Mouse (Mus musculus): Measurements from ENCODE around the gene Gm18336.
"Not testable (repeated sequence)": the region's sequence is repeated elsewhere in the genome, so short reads cannot be mapped to it uniquely, and the experiment has no call there.

Gene Gm18336

DNA sequence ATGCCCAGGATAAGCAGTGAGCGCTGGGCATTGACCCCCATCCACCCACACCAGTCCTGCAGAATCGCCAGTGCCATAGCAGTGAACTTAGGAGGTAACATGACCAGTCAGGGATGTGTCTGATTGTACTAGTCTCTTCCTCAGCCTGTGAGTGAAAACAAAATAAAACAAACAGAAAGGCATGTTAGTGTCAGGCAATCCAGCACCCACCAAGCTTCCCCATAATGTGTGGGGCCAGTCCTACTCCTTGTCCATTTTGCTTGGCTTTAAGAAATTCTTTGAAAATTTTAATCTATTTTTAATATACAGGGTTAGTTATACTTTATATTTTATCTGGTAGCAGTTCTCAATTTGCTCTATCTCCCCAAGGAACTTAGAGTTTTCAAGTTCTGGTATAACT is at the start of gene Gm18336:
Gm18336 (minus strand) TSS at position 101 of the 400 bp plus-strand sequence.
- not testable (repeated sequence) for DNase-seq

DNA sequence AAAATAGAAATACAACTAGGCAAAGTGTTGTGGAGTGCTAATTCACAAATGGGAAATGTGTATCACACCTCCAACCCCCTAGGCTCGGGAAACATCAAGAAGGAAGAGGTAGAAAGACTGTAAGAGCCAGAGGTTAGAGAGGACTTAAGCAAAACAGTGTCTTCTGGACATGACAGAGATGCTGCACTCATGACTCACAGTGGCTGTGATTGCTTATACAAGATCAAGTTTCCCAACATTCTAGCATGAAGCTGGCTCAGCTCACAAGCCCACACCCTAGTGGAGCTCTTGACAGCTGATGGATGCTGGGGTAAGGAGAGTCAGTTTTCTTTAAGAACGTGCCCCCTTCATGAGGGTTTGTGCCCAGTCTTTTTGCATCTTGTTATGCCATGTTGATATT is 42.9 kb upstream of the Gm18336 start:
- DNase-seq, result no peak

DNA sequence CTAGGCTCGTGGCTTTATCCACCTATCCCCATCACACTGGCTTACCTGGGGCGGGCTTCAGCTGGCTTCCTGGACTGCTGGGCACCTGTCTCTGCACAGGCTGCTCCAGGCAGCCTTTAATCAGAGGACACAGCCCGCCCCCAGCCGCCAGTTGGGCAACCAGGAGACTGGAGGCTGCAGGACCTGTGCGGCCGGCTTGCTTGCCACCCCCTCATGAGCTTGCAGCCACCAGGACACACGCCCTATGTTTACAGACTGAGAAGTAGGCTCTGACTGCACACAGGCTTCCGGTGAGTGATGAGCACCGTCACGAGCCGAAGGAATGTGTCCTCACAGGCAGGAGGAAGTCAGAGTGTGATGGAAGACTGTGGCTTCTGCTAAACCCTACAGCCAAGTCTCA is 36.7 kb upstream of the Gm18336 start, which contains the start of gene Trex2:
Trex2 (minus strand) TSS at position 93 of the 400 bp plus-strand sequence.
- DNase-seq, result no peak

DNA sequence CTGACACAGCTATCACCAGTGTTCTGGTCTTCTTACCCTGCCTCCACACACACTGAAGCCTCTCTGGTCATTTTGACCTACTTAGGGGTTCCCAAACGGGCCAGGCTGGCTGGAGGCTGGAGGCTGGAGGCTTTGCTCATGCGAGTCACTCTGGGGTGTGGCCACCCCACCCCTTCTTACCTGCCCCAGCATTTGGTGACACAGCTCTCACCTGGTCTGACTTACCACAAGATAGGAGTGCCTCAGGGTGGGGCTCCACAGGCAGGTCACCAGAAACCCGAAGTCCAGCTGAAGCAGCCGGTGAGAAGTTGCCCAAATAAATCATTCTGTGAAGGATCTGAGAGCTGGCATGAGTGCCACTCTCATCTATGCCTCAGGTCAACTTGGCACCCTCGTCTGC is 34.3 kb upstream of the Gm18336 start:
- no peak for DNase-seq

DNA sequence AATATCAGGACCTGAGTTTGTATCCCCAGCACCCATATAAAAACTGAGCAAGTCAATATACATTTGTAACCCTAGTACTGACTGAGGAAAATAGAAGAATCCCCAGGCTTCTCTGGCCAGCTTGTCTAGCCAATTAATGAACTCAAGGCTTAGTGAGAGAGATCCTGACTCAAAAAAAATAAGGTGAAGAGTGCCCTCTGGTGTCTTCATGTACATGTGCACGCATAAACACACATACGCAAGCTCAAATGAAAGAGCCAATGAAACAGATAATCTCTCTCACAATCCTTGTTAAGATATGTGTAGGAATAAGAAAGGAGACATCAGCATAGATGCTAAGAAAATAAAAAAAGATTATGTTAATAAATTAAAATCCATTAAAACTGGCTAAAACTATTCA is 31.5 kb upstream of the Gm18336 start:
- DNase-seq, result no peak

DNA sequence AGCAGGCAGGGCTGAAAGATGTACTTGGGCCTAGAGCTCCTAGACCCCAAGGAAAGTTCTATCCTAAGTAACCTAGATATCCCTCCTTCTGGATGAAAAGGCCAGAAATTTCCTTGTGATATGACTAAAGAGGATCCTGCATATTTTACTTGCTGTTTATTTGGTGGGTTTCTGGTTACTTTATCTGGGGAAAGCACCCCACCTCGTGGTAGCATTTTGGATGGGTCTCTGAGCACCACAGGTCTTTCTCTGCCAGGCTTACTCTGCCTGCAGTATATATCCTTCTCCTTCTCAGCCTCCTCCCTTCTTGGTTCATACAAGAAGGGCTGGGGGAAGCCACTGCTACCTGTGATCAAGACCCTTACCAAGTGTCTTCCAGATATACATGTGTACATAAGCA is 14.2 kb upstream of the Gm18336 start:
- DNase-seq, result no peak

DNA sequence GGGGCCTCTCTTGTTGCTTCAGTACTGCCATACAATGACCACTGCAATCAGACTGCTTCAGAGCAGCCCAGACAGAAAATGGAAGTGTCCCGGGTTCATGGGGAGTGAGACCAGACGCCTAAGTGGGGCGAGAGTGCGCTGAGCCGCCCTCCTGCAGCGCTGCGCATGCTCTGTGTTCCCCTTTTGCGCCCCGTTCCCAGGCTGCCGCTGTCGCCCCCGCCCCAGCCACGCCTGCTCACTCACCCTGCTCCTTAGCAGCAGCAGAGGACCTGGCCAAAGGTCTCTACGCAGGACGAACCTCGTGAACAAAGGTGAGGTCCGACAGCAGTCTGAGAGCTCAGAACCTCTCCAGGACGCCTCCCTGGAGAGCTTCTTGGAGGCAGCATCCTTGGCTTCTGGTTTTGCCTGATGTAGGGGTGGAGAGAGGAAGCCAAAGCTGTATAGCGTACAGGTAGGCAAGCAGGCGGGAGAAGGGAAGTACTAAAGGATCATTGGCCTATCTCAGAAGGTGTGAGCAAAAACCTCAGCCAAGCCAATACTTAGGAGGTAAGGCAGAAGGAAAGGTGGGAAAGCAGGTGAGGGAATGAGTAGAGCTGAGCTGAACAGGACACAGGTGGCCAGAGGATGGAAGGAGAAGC is 12.5 kb upstream of the Gm18336 start, which contains the start of gene Zfp92:
Zfp92 (plus strand) TSS at position 217 of the 638 bp plus-strand sequence.
- DNase-seq, result no peak

DNA sequence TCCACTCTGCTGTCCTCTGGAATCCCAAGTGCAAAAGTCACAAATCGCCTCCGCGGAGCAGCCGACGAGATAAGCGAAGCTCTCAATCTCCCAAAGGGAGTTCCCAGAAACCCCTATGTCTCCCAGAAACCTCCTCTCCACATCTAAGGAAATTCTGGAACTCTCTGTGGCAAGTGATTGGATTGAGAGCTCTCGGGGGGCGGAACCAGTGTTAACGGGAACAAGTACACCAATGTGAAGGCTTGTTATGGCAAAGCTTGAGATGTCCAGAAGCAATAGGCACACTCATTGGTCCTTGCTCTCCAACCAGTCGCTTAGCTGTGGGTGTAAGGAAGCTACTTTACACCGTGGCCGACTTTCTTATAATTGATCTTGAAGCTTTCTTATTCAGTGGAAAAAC is 3.1 kb upstream of the Gm18336 start:
- no peak for DNase-seq

DNA sequence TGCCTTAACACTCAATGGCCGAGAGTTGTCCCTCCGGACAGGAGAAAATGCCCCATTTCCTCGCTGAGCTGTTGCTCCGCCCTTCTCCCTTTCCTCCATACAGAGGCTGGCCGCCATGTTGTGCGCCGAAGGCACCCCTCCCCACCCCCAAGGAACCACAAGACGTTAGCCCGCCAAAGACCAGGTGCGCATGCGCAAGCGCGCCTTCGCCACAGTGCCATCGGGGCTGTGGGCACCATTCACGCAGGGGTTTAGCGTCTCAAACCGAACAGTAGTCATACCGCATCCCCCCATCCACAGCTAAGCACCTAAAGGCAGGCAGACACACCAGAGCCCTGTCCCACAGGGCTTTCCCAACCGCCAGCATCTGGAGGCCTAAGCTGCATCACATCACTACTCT is 2.4 kb upstream of the Gm18336 start:
- no peak for DNase-seq

DNA sequence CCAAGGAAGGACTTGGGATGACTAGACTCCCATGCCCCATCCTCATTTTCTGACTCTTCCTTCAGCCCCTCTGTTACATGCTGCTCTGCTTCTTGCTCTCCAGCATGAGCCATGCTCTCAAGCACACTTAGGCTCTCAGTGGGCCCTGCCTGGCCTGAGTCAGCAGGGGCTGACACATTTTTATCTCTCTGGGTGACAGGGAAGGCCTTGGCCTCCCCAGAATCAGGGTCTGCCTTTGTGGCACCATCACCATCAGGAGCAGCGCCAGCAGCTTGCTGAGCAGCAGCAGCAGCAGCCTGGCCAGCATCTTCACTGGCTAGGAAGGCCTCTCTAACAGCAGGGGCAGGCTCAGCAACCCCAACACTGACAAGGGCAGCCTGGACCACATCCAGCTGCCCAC is 2.1 kb downstream of the Gm18336 start:
- DNase-seq, result no peak

DNA sequence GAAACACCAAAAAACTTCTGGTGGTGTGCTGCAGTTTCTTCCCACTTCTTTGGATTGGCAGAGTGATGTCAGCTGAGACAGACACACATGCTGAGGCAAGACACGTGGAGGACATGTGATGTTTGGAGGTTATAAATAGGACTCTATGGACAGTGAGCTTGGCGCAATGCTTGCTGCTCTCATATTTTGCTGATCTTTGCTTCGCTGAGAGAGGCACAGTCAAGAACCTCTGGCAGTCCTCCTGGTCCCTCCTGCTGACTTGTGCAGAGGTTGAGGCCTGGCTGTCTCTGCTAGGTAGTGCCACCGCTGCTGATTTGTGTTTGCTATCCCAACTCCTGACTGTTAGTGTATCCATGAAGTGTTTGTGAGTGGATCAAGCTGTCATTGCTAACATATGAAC is 7.1 kb downstream of the Gm18336 start:
- no peak for DNase-seq

DNA sequence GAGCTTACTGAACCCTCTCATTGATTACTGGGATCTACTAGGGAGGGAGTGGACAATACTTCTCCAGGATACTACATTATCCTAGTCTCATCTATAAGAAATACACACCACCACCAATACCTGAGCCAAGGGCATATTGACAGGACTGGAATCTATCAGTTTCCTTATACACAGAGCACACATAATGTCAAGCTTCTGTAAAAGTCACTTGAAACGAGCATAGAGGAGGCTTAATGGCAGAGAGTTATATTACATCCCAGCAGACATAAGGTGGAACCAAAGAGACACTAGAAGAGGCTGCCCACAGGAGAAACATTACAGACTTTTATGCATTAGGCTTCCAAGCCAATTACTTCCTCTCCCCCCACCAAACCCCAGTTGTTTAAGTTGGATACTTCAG is 13.6 kb downstream of the Gm18336 start:
- DNase-seq, result no peak

DNA sequence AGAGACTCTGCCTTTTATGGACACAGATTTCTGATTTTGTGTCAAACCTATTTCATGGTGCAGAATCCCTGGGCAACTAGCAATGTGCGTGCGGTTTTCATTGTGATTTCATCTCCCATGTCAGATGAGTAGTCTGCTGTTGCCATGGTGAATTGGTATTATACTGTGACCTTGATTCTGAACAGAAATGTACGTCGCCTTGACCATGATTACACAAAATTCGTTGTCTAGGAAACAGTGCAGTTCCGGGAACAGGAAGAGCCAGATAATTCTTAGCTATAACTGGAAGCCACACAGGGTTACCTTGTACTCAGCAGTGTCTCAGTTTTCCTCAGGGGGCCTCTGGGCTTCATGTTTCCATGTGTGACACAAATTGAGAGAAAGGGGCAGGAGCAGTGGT is 14.1 kb downstream of the Gm18336 start:
- DNase-seq, result no peak

DNA sequence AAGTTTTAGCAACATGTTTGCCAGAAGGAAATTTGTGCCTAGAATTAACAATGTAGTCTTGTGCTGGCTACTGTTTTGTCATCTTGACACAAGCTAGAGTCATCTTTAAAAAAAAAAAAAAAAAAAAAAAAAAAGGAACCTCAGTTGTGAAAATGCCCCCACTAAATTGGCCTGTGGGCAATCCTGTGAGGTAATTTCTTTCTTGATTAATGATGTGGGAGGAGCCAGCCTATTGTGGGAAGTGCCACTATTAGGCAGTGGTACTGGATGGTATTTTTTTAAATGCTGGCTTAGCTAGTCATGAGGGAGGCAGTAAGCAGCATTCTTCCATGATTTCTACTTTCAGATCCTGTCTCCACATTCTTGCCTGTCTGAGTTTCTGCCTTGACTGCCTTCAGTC is 35.2 kb downstream of the Gm18336 start:
- no peak for DNase-seq

DNA sequence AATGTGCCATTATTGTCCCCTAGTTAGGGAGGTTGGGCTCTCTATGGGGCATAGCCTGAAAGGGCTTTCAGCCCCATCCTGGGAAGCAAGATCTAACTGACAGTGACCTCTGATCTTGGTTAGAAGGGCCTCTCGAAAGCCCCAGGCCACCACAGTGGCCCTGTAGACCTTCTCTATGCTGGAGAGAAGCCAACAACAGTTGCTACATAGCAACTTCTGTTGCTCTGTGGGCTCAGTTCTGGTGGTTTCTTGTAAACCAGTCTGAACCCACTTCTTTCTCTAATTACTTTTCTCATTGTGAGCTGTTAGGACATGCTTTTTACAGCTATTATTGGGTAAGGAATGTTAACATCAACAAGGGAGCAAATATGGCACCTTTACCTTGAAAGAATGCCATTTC is 41.8 kb downstream of the Gm18336 start:
- DNase-seq, result no peak

DNA sequence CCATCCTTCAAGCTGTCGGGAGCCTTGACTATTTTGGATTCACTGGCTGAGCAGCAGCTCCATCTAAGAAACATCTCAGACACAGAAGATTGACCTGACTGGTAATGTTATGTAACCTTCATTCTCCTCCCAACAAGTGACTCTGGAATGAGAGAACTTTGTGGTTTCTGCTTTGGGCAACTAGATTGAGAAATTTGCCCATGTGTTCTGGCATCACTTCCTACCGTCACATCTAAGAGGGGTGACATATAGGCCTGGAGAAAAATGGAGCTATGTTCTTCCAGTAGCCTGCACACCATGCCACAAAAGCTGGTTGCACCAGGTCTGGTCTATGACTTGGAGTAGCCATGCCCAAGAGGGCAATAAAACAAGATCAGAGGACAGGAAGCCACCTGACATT is 42.4 kb downstream of the Gm18336 start:
- no peak for DNase-seq
